Mouse (Mus musculus) ES-E14 (cell line): ENCODE data around the gene Plxnd1.

Source experiments
- HCFC1 ChIP-seq: IDR thresholded peaks from 2 replicates; pipeline ENCODE4 v1.6.1; 2012; ENCODE audit warnings: low read length, inconsistent platforms, borderline replicate concordance; ENCODE audit not compliant: insufficient read depth
- ZNF384 ChIP-seq: IDR thresholded peaks from 2 replicates; pipeline ENCODE4 v1.6.1; 2012; ENCODE audit warnings: low read depth, low read length, inconsistent platforms

- TF ChIP-seq ZNF384 (no peak), HCFC1 (no peak)
Observed at GRCm38 (mm10) chr6:115989607-115990006, 5.2 kb downstream of the Plxnd1 start.
